Mouse (Mus musculus) CD4-positive, CD25-positive, alpha-beta regulatory T cell, adult 4 months (primary cell): ENCODE results near the gene Smdt1. TPM values are rescaled to one million over a fixed set of nuclear protein-coding genes. Genes with fewer than 3 reads are reported as not detected.
"Not testable (repeated sequence)": the region's sequence is repeated elsewhere in the genome, so short reads cannot be mapped to it uniquely, and the experiment has no call there.

ENCODE experiments used
- ATAC-seq: one replicate; pipeline ENCODE4 v1.8.0; 2017
- polyA plus RNA-seq, 2 experiments: library from polyadenylated mRNA; unstranded; fragments of 100-300 nt; shearing (Covaris generic); gene quantifications; one replicate each; pipeline ENCODE4 v1.2.1; 2017

Smdt1 gene
- polyA plus RNA-seq, 2 experiments from 2014 or later = 76.9 to 95.0 TPM

DNA sequence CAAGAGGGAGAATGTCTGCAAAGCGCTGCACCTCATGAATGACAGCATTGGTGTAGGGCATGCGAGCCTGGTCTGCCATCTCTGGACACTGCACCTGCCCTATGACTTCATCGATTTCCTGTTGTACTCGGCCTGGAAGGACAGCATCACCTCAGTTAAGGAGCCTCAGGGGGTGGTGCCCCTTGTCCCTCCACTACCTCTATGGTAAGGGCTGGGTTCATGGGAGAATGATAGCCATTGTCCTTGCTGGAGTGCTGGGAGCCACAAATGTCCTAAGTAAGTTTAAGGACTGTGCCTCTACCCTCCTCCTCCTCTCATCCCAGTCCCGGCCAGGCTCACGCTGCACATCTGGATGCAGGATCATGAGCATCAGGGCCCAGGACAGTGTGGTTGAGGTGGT is 33.7 kb downstream of the Smdt1 start:
- ATAC-seq = no peak

DNA sequence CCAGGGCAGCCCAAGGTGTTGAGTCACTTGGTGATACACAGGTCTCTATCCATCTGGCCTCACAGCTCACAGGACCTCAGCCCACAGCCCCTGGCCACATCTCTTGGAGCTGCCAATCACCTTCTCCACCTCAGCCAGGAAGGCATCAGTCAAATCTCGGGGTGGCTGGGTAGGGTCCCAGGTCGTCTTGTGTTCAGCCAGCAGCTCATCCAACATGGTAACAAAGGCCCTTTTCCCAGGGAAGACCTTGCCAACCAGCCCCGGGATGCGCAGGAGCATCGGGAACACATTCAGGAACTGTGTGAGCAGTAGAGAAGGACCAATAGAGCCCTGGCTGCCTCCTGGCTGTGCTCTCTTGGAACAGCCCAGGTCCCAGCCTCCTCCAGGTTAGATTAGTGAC is 34.2 kb downstream of the Smdt1 start:
- no peak for ATAC-seq

DNA sequence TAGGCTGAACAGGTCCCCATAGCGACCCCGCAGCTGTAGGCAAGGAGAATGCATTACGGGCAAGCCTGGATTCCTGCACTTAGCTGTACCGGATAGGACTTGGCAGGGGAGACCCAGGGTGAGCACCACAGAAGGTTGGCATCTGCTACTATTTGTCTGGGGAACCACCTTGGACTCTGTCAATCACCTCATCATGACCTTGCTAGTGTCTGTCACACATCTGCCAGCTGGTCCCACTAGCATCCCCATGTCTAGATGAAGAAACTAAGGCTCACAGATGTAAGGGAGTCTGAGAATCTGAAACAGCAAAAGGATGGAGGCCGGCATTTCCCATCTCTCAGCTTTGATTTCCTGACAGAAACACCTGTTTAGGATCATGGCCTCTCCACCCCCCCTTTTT is 35.7 kb downstream of the Smdt1 start:
- no peak for ATAC-seq

DNA sequence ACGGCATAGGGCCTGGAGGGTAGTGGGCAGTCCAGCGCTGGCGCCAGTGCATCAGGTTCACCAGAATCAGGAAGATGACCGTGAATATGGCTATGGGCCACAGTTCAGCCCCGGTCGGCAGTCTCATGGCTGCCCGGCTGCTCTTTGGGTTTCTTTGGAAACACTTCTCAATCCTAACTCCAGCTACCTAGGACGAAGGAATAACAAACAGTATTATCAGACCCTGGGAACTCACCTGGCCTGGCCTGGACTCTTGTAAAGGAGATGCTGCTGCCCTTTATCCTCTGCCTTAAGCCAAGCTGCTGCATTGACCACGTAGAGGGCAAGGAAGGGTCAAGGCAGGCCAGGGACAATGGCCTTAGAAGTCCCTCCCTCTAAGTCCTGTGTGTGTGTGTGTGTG is 37.1 kb downstream of the Smdt1 start:
- ATAC-seq = no peak

DNA sequence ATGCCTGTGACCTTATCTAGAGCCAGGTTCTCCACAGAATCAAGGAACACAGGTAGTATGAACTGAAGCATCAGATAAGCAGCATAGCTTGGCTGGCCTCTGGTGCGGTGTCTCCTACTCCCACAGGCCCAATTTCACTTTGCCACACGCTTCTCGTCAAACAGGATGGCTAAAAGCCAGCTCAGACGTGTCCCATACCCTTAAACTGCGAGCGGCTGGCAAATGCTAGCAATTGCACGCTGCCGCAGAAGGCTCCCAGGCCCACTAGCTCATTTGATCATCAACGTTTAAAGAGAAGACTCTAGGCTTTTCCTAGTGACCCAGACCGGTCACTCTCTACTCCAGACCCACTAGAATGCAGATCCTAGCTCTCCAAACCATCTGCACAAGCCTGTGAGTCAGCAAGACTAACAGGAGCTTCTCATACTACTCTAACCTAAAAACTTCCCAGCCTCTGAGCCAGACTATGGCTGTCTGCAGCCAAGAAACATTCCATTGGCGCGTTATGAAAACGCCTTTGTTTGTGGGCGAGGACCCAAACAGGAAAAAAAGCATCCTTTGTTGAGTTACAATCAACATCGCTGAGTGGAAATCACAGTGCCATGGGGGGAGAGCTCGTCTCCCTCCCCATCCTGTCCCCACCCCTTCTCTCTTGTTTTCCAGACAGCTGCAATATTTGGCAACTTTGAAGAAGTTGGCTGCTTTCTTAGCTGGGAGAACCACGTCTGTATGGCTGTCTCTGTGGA is 37.8 kb downstream of the Smdt1 start:
- ATAC-seq = no peak

DNA sequence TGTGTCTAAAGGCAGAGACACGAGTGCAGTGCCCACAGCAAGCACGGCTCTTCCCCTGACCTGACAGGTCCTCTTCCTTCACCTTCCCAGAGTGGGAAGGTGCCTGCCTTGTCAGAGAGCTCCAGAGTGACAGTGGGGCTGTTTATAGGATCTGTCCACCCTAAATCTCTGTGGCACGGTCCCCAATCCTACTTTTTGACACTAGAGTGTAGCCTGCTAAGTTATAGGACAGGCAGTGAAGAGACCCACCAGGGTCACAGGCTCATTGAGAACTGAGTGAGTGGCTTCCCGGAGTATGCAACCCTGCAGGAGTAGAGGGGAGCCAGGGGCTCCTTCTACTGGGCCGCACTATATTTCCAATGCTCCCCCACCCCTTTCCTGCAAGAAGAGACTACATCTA is 38.9 kb downstream of the Smdt1 start:
- no peak for ATAC-seq

DNA sequence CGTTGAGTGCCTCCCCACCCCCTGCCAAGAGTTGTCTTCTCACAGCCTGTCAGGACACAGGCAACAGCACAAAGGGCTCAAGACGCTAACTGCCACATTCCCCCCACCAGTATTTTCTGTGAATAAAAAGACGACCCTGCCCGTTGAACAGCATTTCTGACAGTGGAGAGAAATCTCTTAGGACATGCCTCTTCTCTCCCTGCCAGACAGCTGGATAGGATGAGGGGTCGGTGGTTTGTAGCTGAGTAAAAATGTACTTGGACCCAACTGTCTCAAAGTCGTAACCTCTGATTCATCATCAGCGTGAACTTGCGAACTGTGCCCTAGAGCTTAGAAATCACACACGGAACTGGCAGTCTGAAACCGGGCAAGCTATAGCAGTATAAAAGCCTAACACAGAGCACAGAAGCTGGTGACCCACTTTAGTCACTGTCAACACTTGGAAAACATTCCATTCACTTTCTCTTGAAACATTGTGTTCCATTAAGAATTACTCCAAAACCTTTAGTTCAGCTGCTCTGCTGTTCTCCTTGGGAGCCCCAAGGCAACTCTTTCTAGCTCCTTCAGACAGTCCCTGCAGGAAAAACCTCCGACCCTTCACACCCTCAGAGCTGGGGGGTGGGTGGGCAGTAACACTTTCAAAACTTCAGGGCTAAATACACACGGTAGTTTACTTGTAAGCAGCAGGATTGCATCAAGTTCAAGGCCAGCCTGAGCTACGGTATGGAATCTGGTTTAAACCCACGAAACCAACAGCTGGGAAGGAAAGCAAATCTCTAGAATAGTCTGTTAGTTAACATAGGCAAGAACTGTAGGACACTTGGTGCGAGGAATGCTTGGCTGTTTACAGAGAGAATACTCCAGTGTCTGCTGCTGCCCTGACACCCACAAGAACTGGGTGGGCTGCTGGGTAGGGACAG is 39.8 kb downstream of the Smdt1 start:
- no peak for ATAC-seq

DNA sequence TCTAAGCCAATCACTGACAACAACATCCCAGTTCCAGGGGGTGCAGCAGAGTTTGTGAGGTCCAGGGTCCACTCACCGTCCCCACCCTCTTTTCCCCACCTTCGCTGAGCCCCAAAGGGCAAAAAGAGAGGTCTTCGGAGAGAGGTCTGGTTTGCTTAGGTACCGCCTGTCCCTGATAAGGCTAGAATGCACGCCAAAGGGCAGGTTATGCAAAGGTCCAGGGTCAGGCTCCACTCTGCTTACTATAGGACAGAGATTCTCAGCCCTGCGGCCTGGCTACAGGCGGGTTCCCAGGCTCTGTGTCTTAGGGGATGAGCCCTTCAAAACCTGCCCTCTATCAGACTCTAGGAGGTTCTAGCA is 40.7 kb downstream of the Smdt1 start:
- no peak for ATAC-seq

DNA sequence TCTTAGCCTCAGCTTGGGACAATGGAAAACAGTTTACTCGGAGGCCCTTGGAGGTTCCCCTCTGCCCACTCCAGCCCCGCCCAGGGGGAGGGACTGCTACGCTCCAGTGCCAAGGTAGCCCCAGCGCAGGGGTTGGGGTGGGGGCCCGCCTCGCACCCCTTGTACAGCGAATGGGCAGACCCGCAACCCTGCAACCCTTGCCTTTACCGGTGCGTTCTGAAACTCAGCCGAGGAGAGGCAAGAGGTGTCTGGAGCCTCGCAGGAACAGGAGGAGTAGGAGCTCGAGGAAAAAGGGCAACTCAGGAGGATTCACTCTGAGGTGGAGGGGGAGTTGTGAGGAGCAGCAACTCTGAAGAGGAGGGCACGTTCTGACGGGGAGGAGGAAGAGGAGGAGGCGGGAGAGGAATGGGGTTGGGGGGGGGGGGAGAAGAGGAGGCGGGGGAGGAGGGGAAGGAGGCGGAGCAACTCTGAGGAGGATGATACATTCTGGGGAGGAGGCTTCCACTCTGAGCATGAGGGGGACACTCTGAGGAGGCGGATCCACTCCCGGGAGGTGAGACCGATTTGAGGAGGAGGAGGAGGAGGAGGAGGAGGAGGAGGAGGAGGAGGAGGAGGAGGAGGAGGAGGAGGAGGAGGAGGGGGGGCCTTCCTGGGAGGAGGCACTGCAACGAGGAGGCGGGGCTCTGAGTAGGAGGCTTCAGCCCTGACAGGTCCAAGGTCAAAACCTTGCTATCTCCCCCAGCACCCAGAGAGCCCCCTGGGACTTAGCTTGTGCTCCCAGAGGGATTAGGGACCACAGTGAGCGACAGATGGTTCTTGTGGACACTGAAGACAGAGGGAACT is 41.3 kb downstream of the Smdt1 start, which contains the start of gene Cyp2d22:
Gene Cyp2d22, minus strand, starts transcription at position 390 of the 843 bp plus-strand sequence.
- ATAC-seq = peak; percentile 77

DNA sequence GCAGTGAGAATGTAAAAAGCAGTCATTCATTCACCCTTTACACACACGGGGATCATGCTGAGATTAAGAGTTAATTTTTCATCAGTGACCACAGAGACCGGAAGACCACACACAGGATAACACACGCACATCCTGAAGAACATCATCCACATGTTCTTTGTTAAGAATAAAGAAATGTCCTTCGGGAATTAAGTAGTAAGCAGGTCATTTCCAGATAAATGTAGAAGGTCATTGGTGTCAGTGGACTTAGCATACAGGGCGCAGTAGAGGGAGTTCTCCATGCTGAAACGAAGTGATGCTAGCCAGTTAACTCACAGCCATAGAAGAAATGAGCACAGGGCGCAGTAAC is 41.9 kb downstream of the Smdt1 start:
- ATAC-seq = peak; percentile 21

DNA sequence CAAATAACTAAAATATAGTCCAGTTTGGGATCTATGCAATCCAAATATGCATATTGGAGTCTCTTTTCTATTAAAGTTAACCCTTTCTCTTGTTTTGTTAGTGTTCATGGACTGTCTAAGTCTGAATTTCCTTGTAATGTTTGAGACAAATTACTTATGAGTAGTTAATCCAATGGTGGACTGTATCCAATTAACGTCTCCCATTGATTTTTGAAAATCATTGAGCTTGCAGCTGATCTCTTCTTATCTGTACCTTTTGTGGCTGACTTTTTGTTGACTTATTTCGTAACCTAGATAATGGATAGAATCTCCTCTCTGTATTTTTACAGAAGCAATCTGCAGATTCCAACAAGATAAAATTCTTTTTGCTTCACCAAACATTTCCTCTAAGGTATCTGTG is 43.7 kb downstream of the Smdt1 start:
- no peak for ATAC-seq

DNA sequence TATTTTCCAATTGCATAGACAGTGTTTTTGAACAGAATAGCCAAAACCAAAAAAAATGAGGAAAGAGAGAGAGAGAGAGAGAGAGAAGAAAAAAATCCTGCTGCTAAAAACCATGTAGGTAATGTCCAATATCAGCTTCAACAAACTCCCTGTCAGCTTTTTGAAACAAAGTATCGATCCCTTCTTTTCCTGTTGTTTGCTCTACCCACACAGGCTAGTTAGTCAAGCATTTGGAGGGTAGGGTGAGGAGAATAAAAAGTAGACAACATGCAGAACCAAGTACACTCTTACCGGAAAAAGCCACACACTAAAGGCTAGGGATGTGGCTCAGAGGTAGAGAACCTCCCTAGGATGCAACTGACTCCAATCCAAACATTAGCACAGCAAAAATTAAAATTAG is 47.0 kb downstream of the Smdt1 start:
- ATAC-seq = no peak

DNA sequence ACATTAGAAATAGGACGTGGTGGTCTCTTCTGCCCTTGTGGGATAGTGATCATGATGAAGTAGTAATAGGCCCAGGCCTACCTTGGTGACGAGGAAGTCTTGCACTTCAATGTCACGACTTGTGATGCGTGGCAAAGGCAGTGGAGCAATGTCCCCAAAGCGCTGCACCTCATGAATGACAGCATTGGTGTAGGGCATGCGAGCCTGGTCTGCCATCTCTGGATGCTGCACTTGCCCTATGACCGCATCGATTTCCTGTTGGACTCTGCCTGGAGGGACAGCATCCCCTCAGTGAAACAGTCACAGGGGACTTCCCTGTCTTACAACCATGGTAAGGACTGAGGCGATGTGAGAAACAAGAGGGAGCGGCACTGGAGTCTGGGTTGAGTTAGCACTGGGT is 51.2 kb downstream of the Smdt1 start:
- not testable (repeated sequence) for ATAC-seq

DNA sequence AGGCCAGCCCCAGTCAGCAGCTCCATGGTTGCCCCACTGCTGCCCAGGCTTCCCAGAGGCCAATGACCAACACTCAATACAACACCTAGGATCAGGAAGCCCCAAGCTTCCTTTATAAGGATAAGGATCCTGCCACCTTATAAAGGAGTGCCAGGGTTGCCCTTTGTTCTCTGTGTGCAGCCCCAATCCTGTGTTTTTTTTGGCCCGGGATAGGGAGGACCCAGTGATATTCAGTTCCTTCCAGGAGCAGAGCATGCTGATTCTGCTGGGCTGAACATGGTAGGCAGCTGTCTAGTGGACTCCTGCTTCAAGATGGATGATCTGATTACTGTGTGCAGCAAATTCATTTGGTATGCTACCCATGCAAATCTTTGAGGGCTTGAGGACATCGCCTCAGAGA is 55.2 kb downstream of the Smdt1 start, which contains the start of gene Cyp2d11:
Gene Cyp2d11, minus strand, starts transcription at position 101 of the 400 bp plus-strand sequence.
- not testable (repeated sequence) for ATAC-seq

DNA sequence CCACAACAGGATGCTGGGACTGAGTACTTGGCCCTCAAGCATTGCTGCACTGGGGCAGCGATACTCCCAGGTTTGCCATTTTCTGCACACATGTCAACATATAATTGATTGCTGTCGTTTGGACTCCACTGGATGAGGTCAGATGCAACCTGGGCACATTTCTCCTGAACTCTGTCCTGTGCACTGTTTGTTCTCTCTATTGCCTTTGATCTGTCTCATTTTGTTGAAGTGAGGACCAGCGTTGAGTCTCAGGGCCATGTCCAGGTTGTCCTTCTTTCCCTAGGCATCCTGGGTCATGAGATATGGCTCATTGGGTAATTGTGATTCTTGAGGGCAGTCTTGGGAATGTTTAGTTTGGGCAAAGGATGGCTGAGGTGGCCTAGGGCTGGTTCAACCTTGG is 57.2 kb downstream of the Smdt1 start:
- not testable (repeated sequence) for ATAC-seq

Other genes starting within 250 kb of the Smdt1 start
- 10 to 100 TPM; 18.5 to 26.0 TPM for gene Ccdc134, start 211.0 kb upstream of the Smdt1 start, polyA plus RNA-seq
- 10 to 100 TPM; 32.2 to 56.0 TPM for gene Srebf2, start 191.8 kb upstream of the Smdt1 start, polyA plus RNA-seq
- not detected for gene Shisa8, start 126.1 kb upstream of the Smdt1 start, polyA plus RNA-seq
- gene Tnfrsf13c, start 114.6 kb upstream of the Smdt1 start, polyA plus RNA-seq = 10 to 100 TPM in 1 of 2 experiments, 1 to 10 TPM in 1; 2.2 to 10.5 TPM
- gene Cenpm, start 94.2 kb upstream of the Smdt1 start, polyA plus RNA-seq = 10 to 100 TPM in 1 of 2 experiments, 1 to 10 TPM in 1; 6.7 to 18.5 TPM
- not detected for gene 1500009C09Rik, start 86.6 kb upstream of the Smdt1 start, polyA plus RNA-seq
- gene Sept3, start 64.1 kb upstream of the Smdt1 start, polyA plus RNA-seq = not detected
- gene Wbp2nl, start 40.0 kb upstream of the Smdt1 start, polyA plus RNA-seq = not detected
- gene Naga, start within 50 bp of the Smdt1 start, polyA plus RNA-seq = 10 to 100 TPM; 58.4 to 70.3 TPM
- gene Pheta2, start within 50 bp of the Smdt1 start, polyA plus RNA-seq = 1 to 10 TPM; 3.4 to 5.0 TPM
- gene Ndufa6, start 15.4 kb downstream of the Smdt1 start, polyA plus RNA-seq = 100 to 1,000 TPM; 433 to 535 TPM
- gene Cyp2d22, start 41.3 kb downstream of the Smdt1 start, polyA plus RNA-seq = 10 to 100 TPM; 10.7 to 12.5 TPM
- not detected for gene Cyp2d11, start 55.1 kb downstream of the Smdt1 start, polyA plus RNA-seq
- gene Cyp2d10, start 68.2 kb downstream of the Smdt1 start, polyA plus RNA-seq = not detected
- not detected for gene Cyp2d9, start 94.5 kb downstream of the Smdt1 start, polyA plus RNA-seq
- gene Cyp2d12, start 216.1 kb downstream of the Smdt1 start, polyA plus RNA-seq = not detected